Mouse (Mus musculus) heart, adult 9 months (tissue): ENCODE data around the gene Cst13.
"Not testable (repeated sequence)": the region's sequence is repeated elsewhere in the genome, so short reads cannot be mapped to it uniquely, and the experiment has no call there.

Experiments used
- DNase-seq, 2 experiments: peaks; one replicate each; pipeline ENCODE4 v3.0.0; 2022; ENCODE audit warnings: low spot score in 2 of 2

The Cst13 gene

GRCm38 (mm10) chr2:148819909-148820308, at the start of gene Cst13:
Gene Cst13, plus strand, starts transcription at chr2:148820081.
- DNase-seq: no peak

DNA sequence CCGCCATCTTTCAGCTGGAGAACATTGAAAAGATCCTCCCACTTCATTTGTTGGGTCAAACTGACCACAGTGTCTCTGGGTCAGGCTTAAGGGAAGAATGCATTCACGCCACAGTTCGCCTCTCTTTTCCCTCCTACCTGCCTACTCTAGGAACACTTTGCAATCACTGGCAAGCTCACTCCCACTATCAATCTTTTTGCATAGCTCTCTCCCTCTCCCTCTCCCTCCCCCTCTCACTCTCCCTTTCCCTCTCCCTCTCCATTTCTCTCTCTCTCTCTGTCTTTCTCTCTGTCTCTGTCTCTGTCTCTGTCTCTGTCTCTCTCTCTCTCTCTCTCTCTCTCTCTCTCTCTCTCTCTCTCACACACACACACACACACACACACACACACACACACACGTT, 48.5 kb upstream of the Cst13 start, which contains the start of gene Cst11:
Gene Cst11, minus strand, starts transcription at position 101 of the 400 bp plus-strand sequence.
- DNase-seq: not testable (repeated sequence)

DNA sequence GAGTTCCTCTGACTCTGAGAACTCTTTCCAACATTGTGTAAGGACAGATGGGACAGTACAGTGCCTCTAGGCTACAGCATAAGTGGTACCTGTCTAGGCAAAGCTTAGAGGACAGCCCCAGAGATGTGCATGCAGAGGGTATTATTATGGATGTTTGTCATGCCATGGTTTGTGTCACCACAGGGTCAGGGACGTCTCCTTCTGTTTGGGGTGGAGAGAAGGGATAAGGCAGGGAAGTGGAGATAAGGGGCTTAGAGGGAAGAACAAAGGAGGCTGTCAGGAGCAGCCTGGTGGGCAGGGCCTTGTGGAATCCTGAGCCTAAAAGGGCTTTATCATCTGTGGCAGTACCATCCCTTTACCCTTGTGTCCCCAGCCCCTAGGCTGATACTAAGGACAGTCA, 38.2 kb upstream of the Cst13 start, which contains the start of gene 8030411F24Rik:
Gene 8030411F24Rik, plus strand, starts transcription at position 301 of the 400 bp plus-strand sequence.
- DNase-seq: no peak

DNA sequence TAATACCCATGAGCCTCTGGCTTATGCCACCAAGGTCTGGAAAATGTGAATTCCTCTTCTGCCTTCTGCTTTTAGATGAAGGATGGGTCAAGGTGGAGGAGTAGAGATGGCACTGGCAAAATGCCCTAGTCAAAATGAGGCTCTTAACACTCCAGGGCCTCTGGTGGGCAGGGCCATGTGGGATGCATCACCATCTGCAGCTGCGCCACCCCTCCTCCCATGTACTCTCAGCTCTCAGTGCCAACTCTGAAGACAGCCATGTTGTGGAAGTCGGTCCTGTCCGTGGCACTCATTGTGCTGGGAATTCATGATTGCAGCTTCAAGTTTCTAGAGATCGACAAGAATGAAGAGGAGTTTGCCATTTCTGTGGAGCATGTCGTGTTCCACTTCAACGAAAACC, 30.7 kb upstream of the Cst13 start, which contains the start of gene Cst12:
Gene Cst12, plus strand, starts transcription at position 220 of the 400 bp plus-strand sequence.
- no peak for DNase-seq

GRCm38 (mm10) chr2:148798485-148798884, 21.4 kb upstream of the Cst13 start, which contains the start of gene Cst8:
Gene Cst8, plus strand, starts transcription at chr2:148798785.
- no peak for DNase-seq

- DNase-seq: peak in 1 of 2 experiments; percentile 3
These were observed 18.4 kb upstream of the Cst13 start for GRCm38 (mm10) chr2:148801491-148801921.

DNA sequence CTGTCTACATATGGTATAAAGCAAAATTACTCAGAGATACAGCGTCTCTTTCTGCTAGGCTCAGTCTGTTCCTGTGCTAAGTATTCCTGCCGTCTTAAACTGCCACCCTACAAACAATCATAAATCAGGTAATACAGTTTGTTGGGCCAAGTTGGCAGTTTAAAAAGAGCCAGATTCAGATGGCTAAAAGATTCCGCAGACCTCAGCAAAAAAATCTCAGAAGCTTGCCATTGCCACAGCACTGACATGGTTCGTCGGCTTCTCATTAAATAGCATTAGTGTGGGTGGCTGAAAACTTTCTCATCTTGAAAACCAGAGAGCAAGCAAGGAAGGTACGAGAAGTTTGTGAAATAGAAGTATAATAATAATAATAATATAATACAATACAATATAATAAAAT, 13.2 kb upstream of the Cst13 start:
- no peak for DNase-seq

- DNase-seq: no peak
These were observed 6.1 kb downstream of the Cst13 start for GRCm38 (mm10) chr2:148825986-148826385.

DNA sequence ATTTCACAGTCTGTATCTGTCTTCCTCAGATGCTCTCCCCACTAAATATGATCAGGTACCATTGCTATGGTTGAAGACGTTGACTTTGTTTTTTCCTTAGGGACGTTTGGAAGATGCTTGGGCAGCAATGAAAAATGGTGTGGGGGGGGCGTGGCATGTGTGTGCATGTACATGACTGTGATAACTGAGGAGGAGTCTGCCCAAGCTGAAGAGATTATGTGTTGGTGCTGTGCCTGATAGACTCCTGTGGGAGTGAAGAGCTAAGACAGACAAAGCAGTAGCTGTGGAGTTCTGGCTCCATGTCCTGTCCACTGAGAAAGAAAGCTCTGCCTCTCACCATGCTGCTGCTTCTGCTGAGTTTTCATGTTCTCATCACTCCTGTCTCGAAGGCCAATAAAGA, 15.0 kb downstream of the Cst13 start, which contains the start of gene Cst9:
Gene Cst9, plus strand, starts transcription at position 236 of the 400 bp plus-strand sequence.
- no peak for DNase-seq

- DNase-seq: no peak
These were observed 18.3 kb downstream of the Cst13 start for GRCm38 (mm10) chr2:148838075-148838777.

DNA sequence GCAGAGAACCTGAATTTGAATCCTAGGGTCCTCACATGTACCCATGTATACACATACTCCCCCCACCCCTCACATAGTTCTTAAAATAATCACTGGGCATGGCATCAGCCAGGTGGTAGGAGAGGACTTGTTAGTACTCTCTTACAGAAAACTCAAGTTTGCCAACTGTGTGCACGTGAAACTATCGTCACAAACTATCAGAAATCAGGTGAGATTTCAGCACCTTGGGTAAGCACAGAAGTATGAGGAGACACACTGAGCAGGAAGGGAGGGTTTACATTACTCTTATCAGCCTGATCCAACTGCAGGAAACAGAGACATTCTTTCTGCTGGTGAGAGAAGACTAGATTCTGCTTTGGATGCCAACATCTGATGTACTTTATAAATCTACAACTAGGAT, 19.3 kb downstream of the Cst13 start:
- DNase-seq: no peak

DNA sequence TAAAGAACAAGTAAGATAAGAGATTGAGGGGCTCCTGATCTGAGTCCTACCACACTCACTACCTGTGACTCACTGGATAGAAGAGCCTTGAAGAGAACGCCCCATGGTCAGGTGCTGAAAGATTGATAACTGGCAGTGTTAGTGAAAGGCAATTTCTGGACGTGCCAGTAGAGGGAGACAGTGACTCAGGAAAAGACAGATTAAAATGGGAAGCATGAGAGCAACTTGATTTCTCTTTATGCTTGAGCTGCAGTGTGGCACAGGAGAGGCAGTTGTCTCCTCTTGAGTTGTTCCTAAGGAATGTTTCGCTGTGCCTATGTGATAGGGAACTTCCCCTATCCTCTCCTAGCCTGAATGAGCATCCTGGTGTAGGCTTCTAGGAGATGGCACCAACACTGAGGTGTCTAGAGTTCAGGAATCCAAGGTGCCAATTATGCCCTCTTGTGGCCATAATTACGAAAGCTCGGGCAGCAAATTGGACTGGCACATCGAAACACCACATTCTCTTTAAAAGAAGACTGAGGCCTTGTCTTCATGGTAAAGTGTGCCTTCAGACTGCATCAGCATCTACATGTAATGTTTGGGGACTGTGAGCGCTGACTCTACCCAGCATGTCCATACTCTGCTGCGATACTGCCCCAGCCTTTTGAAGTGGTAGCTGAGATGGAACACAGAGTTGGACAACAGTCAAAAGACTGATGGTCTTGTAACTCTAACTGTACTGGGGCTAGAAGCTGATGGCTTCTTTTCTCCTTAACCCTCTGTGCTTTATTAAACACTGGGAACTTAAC, 31.4 kb downstream of the Cst13 start:
- DNase-seq: peak; percentile 65 to 89

GRCm38 (mm10) chr2:148856630-148857400, 36.9 kb downstream of the Cst13 start:
- peak; percentile 34 to 39 for DNase-seq

DNA sequence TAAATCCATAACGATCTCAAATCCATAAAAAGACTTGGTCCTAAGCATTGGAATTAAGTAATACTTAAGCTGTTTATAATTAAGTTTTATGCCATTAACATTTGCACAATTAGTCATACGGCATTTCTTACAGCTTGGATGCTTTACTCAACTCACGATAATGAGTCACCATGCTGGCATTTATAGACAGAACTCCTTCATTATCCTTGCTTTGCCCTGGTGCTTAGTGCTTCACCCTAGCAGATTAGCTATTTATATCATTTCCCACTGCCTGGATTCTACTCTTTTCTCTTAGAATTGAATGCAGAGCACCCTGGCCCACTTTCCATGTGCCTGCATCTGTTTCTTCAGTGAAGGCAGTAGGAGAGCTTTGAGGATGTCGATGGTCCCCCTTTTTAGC, 37.6 kb downstream of the Cst13 start:
- no peak for DNase-seq

DNA sequence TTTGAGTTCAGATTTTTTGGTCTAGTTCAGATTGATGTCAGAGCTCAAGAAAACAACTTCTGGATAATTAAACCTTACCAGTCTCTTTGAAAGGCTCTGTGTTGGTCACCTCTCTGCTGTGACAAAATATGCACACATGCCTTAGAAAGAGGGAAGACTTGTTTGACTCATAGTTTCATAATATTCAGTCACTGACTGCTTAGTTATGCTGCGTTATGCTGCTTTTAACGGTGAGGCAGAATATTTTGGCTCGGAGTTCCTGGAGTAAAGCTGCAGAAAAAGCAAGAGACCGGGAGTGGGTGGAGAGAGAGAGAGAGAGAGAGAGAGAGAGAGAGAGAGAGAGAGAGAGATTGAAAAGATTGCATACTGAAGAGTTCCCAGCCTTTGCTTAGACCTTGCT, 41.1 kb downstream of the Cst13 start:
- DNase-seq: no peak

- DNase-seq: peak; percentile 47
These were observed 41.8 kb downstream of the Cst13 start for GRCm38 (mm10) chr2:148861693-148862092.

GRCm38 (mm10) chr2:148864966-148865365, 45.1 kb downstream of the Cst13 start, which contains the start of gene 9230104L09Rik:
Gene 9230104L09Rik, minus strand, starts transcription at chr2:148865038.
- peak; percentile 57 to 68 for DNase-seq

DNA sequence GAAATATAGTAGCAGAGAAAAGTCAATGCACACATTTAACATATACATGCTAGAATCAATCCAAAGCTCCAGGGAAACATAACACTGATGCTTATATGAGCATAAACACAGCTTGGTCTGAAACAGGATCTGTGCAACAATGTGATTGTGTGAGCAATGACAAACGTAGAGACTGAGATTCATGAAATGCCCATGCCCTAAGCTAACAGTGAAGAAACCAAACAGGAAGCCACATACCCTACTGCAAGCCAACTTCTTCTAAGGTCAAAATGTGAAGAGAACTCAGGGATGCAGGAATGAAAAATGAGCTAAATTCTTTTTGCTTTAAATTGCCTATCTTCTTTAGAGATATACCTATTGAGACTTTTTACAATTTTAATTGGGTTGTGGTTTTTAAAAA, 49.1 kb downstream of the Cst13 start:
- DNase-seq: no peak

DNA sequence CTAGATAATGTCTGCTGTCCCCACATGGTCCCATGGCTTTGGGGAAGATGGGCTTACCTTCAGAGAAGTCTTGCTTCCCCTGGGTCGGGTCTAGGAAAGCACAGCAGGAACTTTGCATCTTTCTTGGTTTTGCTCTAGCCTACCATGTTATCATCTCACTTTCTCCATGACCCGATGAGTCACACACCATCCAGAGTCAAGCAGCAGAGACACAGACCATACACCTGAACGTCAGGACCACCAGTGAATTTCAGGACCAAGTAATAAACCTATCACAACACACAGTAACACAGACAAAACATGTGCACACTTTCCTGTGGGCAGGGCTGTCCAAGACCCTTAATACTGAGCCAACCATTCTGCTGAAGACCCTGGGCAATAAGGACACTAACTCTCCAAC, 50.6 kb downstream of the Cst13 start:
- no peak for DNase-seq

DNA sequence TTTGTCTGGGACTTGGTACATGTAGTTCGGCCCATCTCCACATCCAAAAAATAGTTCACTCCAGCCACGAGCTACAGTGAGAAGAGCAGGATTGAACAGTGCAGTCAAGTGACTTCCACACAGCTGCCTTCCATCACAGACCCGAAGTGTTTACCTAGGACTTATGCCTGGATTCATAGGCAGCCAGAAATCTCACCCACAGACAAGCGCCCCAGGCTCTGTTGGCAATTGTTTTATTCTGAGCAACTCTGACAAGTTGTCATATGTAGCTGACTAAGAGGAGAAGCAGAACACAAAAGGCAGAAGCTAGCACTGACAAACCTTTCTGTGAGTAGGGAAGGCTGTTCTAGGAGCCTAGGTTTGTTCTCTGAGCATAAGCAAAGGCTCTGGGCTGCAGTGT, 53.0 kb downstream of the Cst13 start:
- DNase-seq: peak; percentile 32 to 54

- DNase-seq: no peak
These were observed 54.3 kb downstream of the Cst13 start for GRCm38 (mm10) chr2:148874224-148874616.
